Mouse (Mus musculus): ENCODE measurements around the gene Snx21.

DNA sequence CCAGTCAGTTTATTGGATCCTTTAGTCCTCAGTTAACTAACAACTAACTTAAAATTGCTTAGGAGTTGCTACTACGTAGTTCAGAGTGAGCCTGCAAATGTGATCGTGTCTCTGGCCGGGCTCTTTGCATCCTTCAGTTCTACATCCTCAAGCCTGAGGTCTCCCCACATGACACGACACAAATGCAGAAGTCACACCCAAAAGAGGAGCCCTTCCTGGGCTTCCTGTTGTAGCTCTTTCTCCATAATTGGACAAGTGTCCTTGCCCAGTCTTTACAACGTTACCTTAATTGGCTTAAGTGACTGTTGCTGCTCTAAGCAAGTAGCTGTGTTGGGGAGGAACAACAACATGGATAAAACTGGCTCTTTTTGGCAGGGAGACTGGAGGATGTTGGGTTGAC, 29.7 kb downstream of the Snx21 start:
- TF ChIP-seq CTCF (IDR thresholded peaks at IDR 0.05 in 2 of 3, conservative IDR thresholded peaks at IDR 0.05 in 1 of 3; ENCODE audit: control insufficient read depth in 1 of 3, insufficient read depth in 1 of 3, low read depth in 2 of 3, low read length in 3 of 3, poor library complexity in 1 of 3, severe bottlenecking in 1 of 3), result no peak
- no peak; a peak in 1 of 4 replicates for TF ChIP-seq POLR2A (IDR thresholded peaks at IDR 0.05; ENCODE audit: control insufficient read depth in 1 of 2, insufficient read depth in 1 of 2, low read depth in 1 of 2, low read length in 2 of 2, poor library complexity in 1 of 2)
- no peak for TF ChIP-seq HCFC1 (IDR thresholded peaks at IDR 0.05; ENCODE audit: low read depth, low read length)
- 0 out of 2 replicates have a peak, but pooled peaks have one; percentile 30 for TF ChIP-seq MYC (IDR thresholded peaks at IDR 0.05; ENCODE audit: low read depth, low read length)
- no peak for TF ChIP-seq CHD2 (IDR thresholded peaks at IDR 0.05; ENCODE audit: low read length)
- TF ChIP-seq TAL1 (IDR thresholded peaks at IDR 0.05; ENCODE audit: low read length), result no peak
- no peak for TF ChIP-seq UBTF (IDR thresholded peaks at IDR 0.05; ENCODE audit: borderline replicate concordance, insufficient read depth, low read depth, low read length)
- TF ChIP-seq ZKSCAN1 (IDR thresholded peaks at IDR 0.05; ENCODE audit: low read depth, low read length), result no peak
